Mouse (Mus musculus) erythroblast, embryonic 14.5 days (primary cell): ENCODE results near the gene Tlx2.

Experiments
- GATA1 ChIP-seq: IDR thresholded peaks from 2 replicates; pipeline ENCODE4 v1.6.1; 2012; ENCODE audit warnings: low read length, inconsistent platforms, mixed read lengths
- TAL1 ChIP-seq: IDR thresholded peaks from 3 replicates; pipeline ENCODE4 v1.6.1; 2012; ENCODE audit warnings: low read length, inconsistent platforms, mixed read lengths

- TF ChIP-seq GATA1: no peak
- no peak for TF ChIP-seq TAL1
These were observed 42.8 kb downstream of the Tlx2 start for GRCm38 (mm10) chr6:83027293-83027692.
